Mouse (Mus musculus): ENCODE results near the gene Ccl8.

Ccl8 gene

DNA sequence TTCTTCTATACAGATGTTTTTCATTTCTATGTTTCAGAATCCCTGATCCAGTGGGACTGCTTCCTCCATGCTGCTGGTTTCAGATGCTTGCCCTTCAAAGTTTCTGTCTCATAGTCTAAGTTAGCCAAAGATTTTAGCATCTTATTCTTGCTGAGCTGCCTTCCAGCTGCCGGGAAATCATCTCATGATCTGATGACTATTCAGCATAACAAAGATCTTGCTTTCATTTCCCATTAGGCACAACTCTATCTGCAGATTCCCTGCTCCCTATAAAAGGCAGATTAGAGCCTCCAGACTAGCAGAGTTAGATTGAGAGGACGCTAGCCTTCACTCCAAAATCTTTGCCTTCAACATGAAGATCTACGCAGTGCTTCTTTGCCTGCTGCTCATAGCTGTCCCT is at the start of gene Ccl8:
Gene Ccl8 (plus strand): TSS at position 301 of the 400 bp plus-strand sequence.
- no peak for DNase-seq (ENCODE audit: extremely low read depth, insufficient read length, low spot score)

- peak; percentile 57 for DNase-seq (ENCODE audit: extremely low read depth, insufficient read length, low spot score)
These were observed 47.9 kb upstream of the Ccl8 start for GRCm38 (mm10) chr11:82066953-82067571.

DNA sequence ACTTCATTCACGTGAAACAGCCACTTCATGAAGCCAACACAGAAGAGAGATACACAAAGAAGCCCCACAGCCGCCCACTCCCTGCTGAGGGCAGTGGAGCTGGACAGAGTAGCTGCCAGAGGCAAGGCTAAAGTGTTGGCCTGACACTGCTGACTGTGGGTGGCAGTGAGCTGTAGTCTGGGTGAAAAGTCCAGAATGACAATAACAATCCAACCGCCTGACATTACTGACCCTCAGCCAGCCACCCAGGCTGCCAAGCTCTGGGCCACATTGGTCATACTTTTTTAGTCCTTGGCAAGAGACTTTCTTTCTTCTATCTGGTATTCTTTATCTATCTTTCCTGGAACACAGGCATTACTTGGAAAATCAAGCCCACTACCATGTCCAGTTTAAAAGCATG is 43.9 kb upstream of the Ccl8 start:
- no peak for DNase-seq (ENCODE audit: extremely low read depth, insufficient read length, low spot score)

GRCm38 (mm10) chr11:82072374-82072773 is 42.6 kb upstream of the Ccl8 start:
- DNase-seq (ENCODE audit: extremely low read depth, insufficient read length, low spot score) = no peak

DNA sequence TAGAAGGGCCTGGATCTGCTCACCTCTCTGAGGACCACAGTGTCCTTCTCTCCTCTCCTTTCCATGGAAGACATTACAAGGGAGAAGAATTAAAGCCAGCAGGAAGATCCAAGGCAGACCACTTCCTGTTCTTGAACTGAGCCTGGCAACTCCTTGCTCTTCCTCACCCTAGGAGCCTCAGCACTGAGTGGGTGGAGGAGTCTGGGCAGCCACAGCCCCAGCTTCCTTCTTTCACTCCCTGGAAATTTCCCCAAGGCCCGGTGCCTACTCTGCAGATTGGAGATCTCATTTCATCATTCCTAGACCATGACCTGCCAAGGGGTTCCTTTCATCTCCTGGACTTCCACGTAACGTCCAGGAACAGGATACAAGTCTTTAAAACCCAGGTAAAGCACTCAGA is 42.0 kb upstream of the Ccl8 start:
- DNase-seq (ENCODE audit: extremely low read depth, insufficient read length, low spot score) = no peak

- no peak for DNase-seq (ENCODE audit: extremely low read depth, insufficient read length, low spot score)
These were observed 41.3 kb upstream of the Ccl8 start for GRCm38 (mm10) chr11:82073686-82074085.

DNA sequence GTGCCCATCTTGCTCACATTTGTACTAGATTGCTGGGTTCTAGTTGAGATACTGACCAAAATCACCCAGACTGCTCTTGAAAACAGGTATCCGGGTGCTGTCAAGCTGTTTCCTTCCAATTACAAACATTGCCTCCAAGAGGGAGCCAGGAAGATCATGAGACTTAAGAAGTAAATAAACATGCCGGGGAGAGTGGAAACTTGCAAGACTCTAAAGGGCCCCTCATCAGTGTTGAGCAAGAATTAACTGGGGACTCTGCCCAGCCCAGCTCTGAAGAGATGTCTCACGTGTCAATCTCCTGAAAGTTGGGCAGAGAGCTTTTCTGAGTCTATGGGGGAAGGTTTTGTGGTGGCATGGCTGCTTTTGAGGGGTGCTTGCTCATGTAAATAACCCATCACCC is 38.0 kb upstream of the Ccl8 start:
- DNase-seq (ENCODE audit: extremely low read depth, insufficient read length, low spot score) = no peak

GRCm38 (mm10) chr11:82078136-82078730 is 36.8 kb upstream of the Ccl8 start:
- no peak for DNase-seq (ENCODE audit: extremely low read depth, insufficient read length, low spot score)

DNA sequence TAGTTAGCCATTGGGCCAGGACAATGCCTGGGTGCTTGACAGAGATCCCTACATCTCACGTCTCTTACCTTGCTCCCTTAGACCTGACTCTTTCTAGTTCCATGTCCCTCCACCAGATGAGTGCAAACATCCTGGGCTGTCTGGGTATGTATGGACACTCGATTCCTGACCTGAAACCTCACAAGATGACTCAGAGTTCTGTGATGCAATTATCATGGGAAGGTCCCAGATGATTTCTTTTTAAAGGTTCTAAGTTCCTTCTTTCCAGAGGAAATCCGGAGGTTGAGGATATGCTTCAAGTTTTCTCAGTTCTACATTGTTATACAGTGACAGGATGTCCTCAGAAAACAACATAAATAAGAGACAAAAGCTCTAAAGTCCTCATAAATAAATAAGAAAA is 34.1 kb upstream of the Ccl8 start:
- no peak for DNase-seq (ENCODE audit: extremely low read depth, insufficient read length, low spot score)

DNA sequence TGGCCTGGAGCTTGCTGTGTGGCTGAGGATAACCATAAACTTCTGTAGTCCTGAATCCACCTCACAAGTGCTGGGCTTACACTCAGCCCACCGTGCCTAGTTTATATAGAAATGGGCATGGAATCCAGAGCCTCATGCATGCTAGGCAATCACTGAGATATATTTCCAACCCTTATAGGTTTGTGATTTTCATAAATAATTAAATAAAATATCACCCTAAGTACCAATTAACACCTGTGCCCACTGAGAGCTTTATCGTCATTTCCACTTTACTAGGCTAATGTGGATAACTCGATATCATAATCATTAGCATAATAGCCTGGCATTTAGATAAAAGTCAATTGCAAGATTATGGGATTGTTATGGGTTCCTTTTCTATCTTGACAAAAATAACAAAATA is 30.6 kb upstream of the Ccl8 start:
- DNase-seq (ENCODE audit: extremely low read depth, insufficient read length, low spot score) = no peak

- DNase-seq (ENCODE audit: extremely low read depth, insufficient read length, low spot score) = no peak
These were observed 15.3 kb upstream of the Ccl8 start for GRCm38 (mm10) chr11:82099511-82100323.

DNA sequence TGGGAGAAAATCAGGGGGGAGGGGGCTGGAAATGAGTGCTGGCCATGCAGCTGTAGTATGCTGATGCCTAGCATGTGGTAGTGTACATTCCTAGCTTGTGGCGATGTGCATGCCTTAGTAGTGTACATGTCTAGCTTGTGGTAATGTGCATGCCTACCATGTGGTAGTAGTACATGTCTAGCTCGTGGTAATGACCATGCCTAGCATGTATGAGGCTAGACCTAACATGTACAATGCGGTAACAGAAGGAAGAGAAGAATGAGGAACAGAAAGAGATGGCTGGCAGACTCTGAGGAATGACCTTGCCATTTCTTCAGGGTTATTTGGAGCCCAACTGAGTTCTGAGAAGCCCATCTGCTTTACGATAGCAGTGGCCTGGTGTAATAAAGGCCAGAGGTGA is 13.9 kb upstream of the Ccl8 start:
- DNase-seq (ENCODE audit: extremely low read depth, insufficient read length, low spot score) = no peak

- no peak for DNase-seq (ENCODE audit: extremely low read depth, insufficient read length, low spot score)
These were observed 13.5 kb upstream of the Ccl8 start, which contains the start of gene Ccl12 for GRCm38 (mm10) chr11:82101529-82101928. Gene Ccl12 (plus strand): TSS chr11:82101845.

DNA sequence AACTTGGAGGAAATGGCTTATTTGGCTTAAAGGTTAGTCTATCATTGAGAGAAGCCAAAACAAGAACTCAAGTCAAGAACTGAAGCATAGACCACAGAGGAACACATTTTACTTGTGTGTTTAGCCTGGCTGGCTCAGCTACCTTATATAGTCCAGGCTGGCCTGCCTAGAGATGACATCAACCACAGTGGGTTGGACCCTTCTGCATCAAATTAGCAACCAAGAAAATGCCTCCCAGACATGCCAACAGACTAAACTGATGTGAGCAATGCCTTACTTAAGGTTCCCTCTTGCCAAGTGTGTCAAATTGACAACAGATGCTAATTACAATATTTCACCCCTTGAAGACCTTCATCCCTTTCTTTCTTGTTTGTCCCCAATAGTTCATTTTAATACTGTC is 5.4 kb upstream of the Ccl8 start:
- no peak for DNase-seq (ENCODE audit: extremely low read depth, insufficient read length, low spot score)

DNA sequence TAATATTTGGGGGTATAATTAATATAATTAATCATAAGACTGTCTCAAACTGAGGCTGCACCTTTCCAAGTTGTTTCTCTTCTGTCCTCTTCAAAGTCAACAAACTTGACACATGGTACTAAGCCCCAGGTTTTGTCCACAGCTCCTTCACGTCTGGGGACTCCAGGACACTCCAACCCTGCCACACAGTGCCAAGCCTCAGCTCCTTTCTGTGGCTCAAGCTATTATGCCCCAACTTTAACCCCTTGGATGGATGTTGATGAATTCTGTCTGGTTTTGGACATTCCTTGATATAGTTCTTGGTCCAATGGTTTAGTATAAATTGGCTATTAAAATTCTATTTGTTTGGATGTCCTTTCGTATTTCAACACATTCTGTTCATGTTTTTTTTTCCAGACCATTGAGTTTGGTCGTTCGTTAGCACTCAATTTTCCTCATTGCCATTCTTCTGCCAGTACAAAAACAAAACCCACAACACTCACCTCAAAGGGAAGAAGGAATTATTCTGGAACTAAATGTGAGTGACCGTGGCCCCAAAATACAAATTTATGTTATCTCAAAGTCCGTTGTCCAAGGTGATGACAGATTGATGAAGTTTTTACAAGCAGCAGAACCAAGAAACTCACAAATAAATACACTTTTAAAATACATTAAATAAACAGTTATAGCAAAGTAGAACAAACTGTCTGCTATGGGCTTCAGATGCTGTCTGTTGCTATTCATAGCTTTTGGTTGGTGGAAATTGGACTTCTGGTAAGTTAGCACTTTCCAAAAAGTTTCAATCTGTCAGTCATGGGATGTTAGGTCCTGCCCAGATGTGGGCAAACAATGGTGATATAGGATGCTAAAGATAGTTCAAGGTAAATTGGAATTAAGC is 4.4 kb upstream of the Ccl8 start:
- DNase-seq (ENCODE audit: extremely low read depth, insufficient read length, low spot score) = no peak

DNA sequence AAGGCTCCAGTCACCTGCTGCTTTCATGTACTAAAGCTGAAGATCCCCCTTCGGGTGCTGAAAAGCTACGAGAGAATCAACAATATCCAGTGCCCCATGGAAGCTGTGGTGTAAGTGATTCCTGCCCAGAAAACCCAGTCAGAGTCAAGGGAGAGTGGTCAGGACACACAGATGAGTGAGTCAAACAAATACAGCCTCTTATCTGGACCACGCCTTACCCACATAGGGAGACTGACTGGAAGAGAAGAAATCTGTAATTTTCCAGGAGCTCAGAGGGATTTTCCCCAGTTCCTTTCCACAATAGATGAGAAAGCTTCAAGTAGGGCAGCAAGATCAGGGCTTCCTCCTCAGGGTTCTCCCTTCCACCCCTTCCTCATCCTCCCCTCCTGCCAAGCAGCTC is 1.1 kb downstream of the Ccl8 start:
- DNase-seq (ENCODE audit: extremely low read depth, insufficient read length, low spot score) = no peak

DNA sequence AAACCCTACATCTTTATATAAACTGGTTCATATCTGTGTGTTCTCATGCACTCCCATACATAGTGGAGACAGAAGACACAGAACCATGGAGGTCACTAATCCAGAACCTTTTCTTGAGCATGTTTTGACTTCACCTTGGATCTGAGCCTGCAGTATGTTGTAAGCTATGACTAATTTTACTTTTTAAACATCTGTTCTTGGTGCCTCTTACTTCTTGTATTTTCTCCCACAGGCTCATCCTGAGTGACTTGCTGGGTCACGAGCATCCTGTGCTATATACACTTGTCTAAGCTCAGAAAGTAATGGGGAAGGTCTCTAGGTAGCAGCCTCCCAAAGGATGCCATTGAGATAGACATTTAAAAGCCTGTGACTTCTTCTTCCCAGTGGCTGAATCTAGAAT is 18.0 kb downstream of the Ccl8 start:
- DNase-seq (ENCODE audit: extremely low read depth, insufficient read length, low spot score) = no peak

- no peak for DNase-seq (ENCODE audit: extremely low read depth, insufficient read length, low spot score)
These were observed 21.2 kb downstream of the Ccl8 start for GRCm38 (mm10) chr11:82136196-82136595.

DNA sequence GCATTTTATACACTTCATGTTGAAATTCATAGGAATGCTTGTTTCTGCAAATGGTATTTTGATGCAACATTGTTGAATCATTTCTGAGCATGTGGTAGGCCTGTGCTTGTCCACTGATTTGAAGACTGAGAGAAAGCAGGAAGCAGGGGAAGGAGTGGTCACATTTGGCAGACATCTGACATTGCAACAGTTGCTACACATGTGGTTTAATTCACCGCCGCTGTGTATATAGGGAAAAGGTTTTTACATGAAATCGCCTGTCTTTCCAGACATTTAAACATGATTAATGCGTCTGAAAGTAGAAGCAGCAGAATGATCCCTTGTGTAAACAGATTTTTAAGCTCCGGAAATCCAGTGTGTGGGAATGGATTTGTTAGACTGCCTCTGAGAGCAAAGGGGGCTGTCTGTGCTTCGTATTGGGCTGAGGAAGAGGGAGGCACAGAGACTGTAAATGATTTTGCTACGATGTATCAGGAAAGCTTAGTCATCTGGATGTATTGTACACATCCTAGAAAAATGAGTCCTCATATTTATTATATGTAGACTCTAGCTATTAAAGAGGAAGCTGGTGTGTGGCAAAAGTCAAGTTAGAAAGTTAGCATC is 24.6 kb downstream of the Ccl8 start:
- peak; percentile 30 for DNase-seq (ENCODE audit: extremely low read depth, insufficient read length, low spot score)

DNA sequence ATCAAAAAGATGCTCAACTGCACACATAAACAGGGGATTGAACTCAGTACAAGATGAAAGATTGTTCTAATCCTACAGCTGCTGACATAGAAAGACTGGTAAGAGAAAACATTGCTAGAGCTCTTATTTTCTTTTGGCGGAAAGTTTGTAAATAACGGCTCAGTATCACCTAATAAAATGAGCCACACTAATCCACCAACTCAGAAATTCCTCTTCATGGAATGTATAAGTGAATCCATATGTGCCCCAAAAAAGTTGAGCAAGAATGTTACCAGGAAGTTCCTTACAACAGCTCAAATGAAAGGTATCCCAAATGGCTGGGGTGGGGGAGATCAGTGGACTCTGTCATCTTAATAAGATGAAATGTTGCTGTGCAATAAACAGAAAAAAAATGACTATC is 44.1 kb downstream of the Ccl8 start:
- DNase-seq (ENCODE audit: extremely low read depth, insufficient read length, low spot score) = no peak

DNA sequence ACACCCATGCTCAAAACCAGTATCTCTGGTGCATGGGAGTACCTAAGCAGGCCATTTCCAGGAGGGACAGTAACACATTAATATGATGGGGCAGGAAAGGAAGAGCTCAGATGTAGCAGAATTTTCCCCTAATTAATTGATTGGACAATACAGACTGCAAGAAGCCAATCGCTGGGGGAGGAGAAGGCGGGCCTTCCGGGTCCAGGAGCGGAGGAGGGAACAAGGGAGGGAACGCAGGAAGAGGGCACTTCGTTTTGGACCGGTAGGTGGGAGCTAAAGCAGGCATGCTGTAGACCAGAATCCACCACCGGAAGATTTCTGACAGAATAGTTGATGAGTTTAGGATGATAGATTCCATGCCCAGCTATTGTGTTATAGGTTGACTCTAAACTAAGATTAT is 48.3 kb downstream of the Ccl8 start:
- no peak for DNase-seq (ENCODE audit: extremely low read depth, insufficient read length, low spot score)

All from 3134 (cell line).